Mouse (Mus musculus) gastrocnemius, postnatal 36 days (tissue): ENCODE data around the gene Entpd1. TPM values are rescaled to one million over a fixed set of nuclear protein-coding genes. Genes with fewer than 3 reads are reported as not detected.

Experiments
- DNase-seq, 2 experiments: peaks; one replicate each; pipeline ENCODE4 v3.0.0; 2022
- intact Hi-C: fragments of 180-260 bp; cut with DNase I; formaldehyde crosslinking; loops from one replicate; pipeline ENCODE4 v1.15.1; 2025
- total RNA-seq, 2 experiments: library from RNA; stranded (reverse); gene quantifications; 2 replicates each; pipeline ENCODE4 v1.2.3; 2021

The Entpd1 gene
- total RNA-seq, 2 experiments from 2014 or later: 8.9 to 12.9 TPM

- intact Hi-C loops: no loop called here
- no peak for DNase-seq
Observed at GRCm38 (mm10) chr19:40769341-40769770, 157.2 kb downstream of the Entpd1 start.

GRCm38 (mm10) chr19:40788004-40788714 lies 176.0 kb downstream of the Entpd1 start:
- intact Hi-C loops: no loop called here
- no peak for DNase-seq

- DNase-seq: no peak
- intact Hi-C loops: no loop called here
Observed at GRCm38 (mm10) chr19:40788715-40789084, 176.5 kb downstream of the Entpd1 start.

Other genes with a start within 250 kb of the Entpd1 start
- gene Sorbs1, start 98.6 kb upstream of the Entpd1 start, total RNA-seq: 100 to 1,000 TPM; 131 to 189 TPM
- gene Aldh18a1, start 23.9 kb upstream of the Entpd1 start, total RNA-seq: 1 to 10 TPM; 3.8 to 5.0 TPM
- 1 to 10 TPM; 1.7 to 2.3 TPM for gene Tctn3, start 133 bp upstream of the Entpd1 start, total RNA-seq
- not detected for gene Cc2d2b, start 136.4 kb downstream of the Entpd1 start, total RNA-seq
- gene Ccnj, start 218.9 kb downstream of the Entpd1 start, total RNA-seq: 1 to 10 TPM; 2.4 to 3.3 TPM